Mouse (Mus musculus) lung, postnatal 0 days (tissue): ENCODE results near the gene Ncaph2.
A peak's percentile ranks its signal among the peaks of the same experiment; 100 is the strongest.

ENCODE experiments used
- CTCF ChIP-seq: IDR thresholded peaks from 2 replicates; pipeline ENCODE4 v1.5.1; 2016; ENCODE audit warnings: antibody characterized with exemption, mild to moderate bottlenecking
- EP300 ChIP-seq: IDR thresholded peaks from 2 replicates; pipeline ENCODE4 v1.6.1; 2016; ENCODE audit warnings: antibody characterized with exemption, mild to moderate bottlenecking, control low read depth

GRCm38 (mm10) chr15:89316146-89316545, 39.4 kb upstream of the Ncaph2 start:
- TF ChIP-seq CTCF (peak; percentile 50), EP300 (no peak)
